Mouse (Mus musculus): ENCODE measurements around the gene Gpr162. TPM values are rescaled to one million over a fixed set of nuclear protein-coding genes. Genes with fewer than 3 reads are reported as not detected.
A peak's percentile ranks its signal among the peaks of the same experiment; 100 is the strongest.

The Gpr162 gene
- total RNA-seq, 2 experiments from 2014 or later: not detected

- no peak overlapping the region for H3K27ac ChIP-seq
- no peak for DNase-seq
- H3K4me3 ChIP-seq: no peak overlapping the region
- no peak for TF ChIP-seq CTCF (IDR thresholded peaks at IDR 0.05)
- intact Hi-C loops (cut with DNase I): no loop called here
These were observed 2.1 kb upstream of the Gpr162 start for GRCm38 (mm10) chr6:124865766-124866362.

DNA sequence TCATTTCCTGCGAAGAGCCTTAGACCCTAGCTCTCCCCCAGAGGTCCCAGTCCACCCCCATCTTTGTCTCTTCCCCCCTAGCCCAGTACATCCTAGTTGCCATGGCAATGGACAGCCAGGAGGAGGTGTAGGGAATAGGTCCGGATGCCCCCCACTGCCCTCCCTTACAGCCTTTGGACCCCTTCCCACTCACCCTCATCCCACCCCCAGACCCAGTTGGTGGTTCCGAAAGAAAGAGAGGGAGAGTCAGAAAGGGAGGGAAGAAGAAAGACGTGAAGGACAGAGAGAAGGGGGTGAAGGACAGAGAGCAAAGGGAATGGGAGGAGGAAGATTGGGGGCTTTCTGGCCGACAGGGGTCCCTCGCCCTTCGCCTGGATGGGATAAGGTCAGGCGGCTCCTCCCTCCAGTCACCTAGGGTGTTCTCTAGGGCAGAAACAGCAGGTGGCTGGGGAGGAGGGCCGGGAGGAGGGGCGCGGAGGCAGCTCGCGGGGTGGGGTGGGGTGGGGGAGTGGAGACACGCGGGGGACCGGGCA lies 592 bp downstream of the Gpr162 start:
- DNase-seq: no peak
- Histone ChIP-seq H3K27ac (0 out of 2 replicates have a peak overlapping the region, but pooled peaks have one; percentile 16), H3K4me3 (peak overlapping the region; percentile 66)
- intact Hi-C loops (cut with DNase I): no loop called here
- TF ChIP-seq CTCF (IDR thresholded peaks at IDR 0.05): no peak

DNA sequence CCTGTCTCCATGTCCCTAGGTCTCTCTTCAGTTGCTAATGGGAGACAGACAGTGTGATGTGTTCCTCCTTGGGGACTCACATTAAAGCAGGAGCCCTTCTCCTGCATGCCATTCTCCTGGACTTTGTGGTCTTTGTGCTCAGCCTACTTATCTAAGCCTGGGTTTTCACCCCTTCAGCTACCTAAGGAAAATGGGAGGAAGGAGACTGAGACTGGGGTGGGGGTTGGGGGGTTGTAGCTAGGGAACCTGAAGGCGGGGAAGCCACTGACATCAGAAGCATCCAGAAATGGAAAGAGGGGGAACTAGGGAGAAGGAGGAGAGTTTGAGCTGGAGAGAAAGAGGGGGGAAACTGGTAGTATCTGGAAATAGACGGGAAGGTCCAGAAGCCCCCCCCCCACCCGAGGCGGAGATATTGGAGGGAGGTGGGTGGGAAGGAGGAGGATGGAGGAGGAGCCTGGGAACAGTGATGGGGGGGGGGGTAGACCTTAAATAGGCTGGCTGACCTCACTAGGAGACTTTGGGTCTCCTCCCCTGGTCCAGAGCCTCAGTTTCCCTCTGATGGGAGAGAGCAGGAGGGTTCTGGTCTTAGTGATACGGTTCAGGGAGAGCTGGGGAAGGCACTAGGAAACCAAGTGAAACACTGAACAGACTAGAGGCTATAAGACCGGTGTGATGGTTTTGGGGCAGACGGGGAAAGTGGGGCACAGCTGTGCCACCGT lies 1.2 kb downstream of the Gpr162 start:
- DNase-seq: no peak
- no peak for TF ChIP-seq CTCF (IDR thresholded peaks at IDR 0.05)
- H3K27ac ChIP-seq: no peak overlapping the region
- 0 out of 2 replicates have a peak overlapping the region, but pooled peaks have one; percentile 66 for H3K4me3 ChIP-seq
- intact Hi-C loops (cut with DNase I): no loop called here

GRCm38 (mm10) chr6:124861802-124862201 lies 2.0 kb downstream of the Gpr162 start:
- intact Hi-C loops (cut with DNase I): no loop called here
- no peak for DNase-seq
- no peak for TF ChIP-seq CTCF (IDR thresholded peaks at IDR 0.05)
- H3K27ac ChIP-seq: no peak overlapping the region
- H3K4me3 ChIP-seq: no peak overlapping the region

GRCm38 (mm10) chr6:124861266-124861665 lies 2.5 kb downstream of the Gpr162 start:
- no peak for DNase-seq
- H3K4me3 ChIP-seq: no peak overlapping the region
- intact Hi-C loops (cut with DNase I): no loop called here
- H3K27ac ChIP-seq: no peak overlapping the region
- no peak for TF ChIP-seq CTCF (IDR thresholded peaks at IDR 0.05)

DNA sequence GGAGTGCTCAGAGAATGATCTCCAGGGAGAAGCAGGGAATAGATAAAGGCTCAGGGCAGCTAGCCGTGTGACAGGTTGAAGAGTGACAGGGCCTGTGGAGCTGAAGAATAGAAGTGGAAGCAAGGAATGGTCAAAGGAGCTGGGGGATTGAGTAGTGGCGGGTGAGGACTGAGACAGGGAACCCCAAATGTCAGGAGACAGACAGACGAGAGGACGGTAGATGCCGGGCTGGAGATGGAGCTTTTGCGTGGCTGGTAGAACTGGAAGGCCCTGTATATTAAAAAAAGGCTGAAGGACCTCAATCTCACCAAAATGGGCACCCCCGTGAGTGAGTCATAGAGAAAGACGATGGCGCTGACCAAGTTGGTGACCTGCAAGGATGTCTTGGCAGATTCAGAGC lies 3.3 kb downstream of the Gpr162 start:
- H3K4me3 ChIP-seq: no peak overlapping the region
- DNase-seq: no peak
- TF ChIP-seq CTCF (IDR thresholded peaks at IDR 0.05): no peak
- intact Hi-C loops (cut with DNase I): no loop called here
- H3K27ac ChIP-seq: no peak overlapping the region

- peak; percentile 88 for DNase-seq
- Histone ChIP-seq H3K4me3 (no peak overlapping the region), H3K27ac (no peak overlapping the region)
- intact Hi-C loops (cut with DNase I): loop anchor here (2.0 to 10.0 kb wide), 3 partner anchors 43 to 105 kb away; partner anchors contain the start of genes Cops7a and Mlf2
- TF ChIP-seq CTCF (IDR thresholded peaks at IDR 0.05): peak; percentile 91
These were observed 4.1 kb downstream of the Gpr162 start for GRCm38 (mm10) chr6:124859725-124860124.

DNA sequence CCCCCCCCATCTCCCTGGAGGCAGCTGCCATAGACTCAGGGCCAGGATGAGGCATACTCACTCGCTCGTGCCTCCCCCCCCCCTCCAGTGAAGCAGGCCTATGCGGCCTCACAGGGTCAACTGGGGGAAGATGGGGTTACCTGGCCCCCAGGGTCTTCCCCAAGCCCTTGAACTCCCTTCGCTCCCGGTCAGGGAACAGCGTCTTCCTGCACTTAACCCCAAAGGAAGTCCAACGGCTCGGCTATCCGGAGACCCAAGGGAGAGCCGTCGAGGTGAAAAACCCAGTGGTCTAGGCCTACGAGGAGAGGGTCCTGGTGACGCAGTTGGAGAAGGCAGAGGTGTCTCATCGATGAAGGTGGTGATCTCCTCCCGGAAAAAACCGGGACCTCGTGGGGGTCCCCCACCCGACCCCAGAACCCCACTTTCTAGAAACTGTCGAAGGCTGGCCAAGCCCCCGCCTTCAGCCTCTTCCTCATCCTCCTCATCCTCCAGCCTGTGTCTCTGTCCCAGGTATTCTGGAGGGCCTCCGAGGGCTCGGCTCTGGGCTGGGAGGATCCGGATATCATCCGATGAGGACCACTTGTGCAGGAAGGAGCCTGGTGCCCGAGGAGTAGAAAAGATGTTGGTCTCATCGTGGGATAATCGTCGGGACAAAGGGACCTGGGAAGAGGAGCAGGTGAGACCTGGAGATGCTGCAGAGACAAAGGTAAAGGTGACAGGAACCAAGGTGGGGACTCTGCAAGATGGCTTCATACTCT lies 5.0 kb downstream of the Gpr162 start:
- DNase-seq: no peak
- Histone ChIP-seq H3K27ac (no peak overlapping the region; the same call in 1 of the 2 replicates), H3K4me3 (no peak overlapping the region; the same call in 1 of the 2 replicates)
- no peak for TF ChIP-seq CTCF (IDR thresholded peaks at IDR 0.05)
- intact Hi-C loops (cut with DNase I): loop anchor here (2.0 to 10.0 kb wide), 3 partner anchors 44 to 106 kb away; partner anchors contain the start of genes Cops7a and Mlf2

DNA sequence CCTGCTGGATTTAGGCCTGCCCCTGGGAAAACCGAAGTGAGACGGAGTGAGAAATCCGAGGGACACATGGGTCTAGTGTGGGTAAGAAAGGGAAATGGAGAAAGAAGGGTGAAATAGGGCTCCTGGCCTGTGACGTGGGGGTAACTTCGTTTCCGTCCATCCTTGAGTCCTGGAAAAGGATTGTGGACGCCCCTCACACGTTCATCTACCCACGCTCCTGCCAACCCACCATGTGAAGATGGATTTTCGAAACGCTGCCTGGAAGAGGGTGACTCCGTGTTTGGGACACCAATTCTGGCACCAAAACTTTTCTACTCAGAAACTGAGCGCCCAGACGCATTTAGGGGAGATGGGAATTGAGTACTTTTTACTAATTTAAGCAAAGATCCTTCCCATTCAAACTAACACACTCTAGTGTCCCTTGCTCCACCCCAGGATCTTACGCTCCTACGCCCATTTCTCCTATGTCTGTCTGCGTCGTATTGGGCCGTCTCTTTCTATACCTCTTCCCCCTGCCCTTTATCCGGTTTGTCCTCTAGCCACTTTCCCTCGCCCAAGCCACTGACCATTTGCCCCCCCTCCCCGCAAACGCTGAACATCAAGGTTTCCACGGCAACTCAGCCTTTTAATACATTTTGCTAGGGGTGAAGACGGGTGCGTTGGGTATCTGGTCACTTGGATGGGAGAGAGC lies 5.8 kb downstream of the Gpr162 start:
- no peak for TF ChIP-seq CTCF (IDR thresholded peaks at IDR 0.05)
- H3K27ac ChIP-seq: peak overlapping the region; percentile 88
- peak overlapping the region; percentile 86 for H3K4me3 ChIP-seq
- DNase-seq: no peak
- intact Hi-C loops (cut with DNase I): loop anchor here (2.0 to 10.0 kb wide), 3 partner anchors 44 to 107 kb away; partner anchors contain the start of genes Cops7a and Mlf2

DNA sequence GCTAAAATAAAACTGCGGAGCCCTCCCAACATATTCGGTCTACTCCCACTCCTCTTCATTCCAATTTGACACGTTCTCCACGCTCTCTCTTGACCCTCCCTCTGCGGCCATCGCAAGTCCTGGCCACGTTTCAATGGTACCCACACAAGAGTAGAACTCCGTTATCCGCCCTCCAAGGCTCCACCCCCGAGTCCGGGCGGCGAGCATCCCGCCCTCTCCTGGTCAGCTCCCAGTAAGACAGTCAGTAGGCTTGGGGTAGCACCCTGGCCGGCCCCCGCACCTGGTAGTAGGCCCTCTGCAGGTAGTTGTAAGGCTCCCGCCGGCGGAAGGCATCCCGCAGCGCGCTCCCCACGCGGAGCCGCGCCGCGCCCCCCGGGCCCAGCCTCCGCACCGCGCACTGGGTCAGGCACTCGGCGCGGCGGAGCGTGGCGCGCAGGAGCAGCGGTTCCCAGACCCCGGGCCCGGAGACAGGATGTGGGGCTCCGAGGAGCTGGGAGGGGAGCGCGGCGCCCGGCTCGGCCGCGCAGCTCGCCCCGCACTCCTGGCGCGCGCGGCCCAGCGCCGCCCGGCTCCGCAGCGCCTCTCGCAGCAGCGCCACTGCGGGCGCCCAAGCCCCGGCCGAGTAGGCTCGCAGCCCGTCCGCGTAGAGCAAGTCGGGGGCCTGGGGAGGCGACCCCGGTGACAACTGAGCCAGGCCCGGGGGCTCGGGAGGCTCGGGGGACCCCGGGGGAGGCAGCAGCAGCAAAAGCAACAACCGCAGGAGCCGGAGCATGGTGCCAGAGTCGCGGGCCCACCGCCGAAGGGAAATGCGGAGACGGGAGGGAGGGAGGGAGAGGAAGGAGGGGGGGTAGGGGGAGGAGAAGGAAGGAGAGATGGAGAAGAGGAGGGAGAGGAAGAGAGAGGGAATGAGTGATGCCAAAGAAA lies 6.6 kb downstream of the Gpr162 start, which contains the start of gene P3h3:
Gene P3h3, minus strand, starts transcription at position 837 of the 924 bp plus-strand sequence.
- Histone ChIP-seq H3K27ac (peak within 1 kb of the TSS; percentile 88), H3K4me3 (peak within 1 kb of the TSS; percentile 86)
- intact Hi-C loops (cut with DNase I): loop anchor here (5.0 to 10.0 kb wide), 2 partner anchors 45 to 108 kb away; partner anchors contain the start of gene Cops7a
- DNase-seq: peak; percentile 87
- peak; percentile 75 for TF ChIP-seq CTCF (IDR thresholded peaks at IDR 0.05)

DNA sequence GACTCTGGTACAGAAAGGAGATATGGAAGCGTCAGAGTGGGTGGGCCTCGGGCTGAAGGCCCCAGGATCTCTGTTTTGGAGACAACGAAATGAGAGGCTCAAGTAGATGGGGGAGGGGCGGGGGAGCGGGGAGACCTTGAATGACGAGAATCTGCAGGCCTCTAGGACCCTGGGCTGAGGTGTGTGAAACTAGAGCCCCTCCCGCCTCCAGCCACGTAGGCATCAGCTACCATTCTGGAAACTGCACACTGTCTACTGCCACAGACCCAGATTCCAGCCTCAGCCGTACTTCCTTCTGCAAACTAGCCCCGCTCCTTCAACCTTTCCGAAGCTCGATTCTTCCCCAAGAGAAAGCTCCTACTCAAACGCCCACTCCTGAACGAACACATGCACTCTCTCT lies 7.5 kb downstream of the Gpr162 start:
- H3K4me3 ChIP-seq: peak overlapping the region; percentile 86
- DNase-seq: no peak
- no peak for TF ChIP-seq CTCF (IDR thresholded peaks at IDR 0.05)
- no peak overlapping the region for H3K27ac ChIP-seq
- intact Hi-C loops (cut with DNase I): loop anchor here (5.0 to 10.0 kb wide), 2 partner anchors 46 to 108 kb away; partner anchors contain the start of gene Cops7a

Data from gastrocnemius, adult 2 months (tissue).